Mouse (Mus musculus) CH12.LX (cell line): ENCODE measurements around the gene Zfp62. TPM values are rescaled to one million over a fixed set of nuclear protein-coding genes. Genes with fewer than 3 reads are reported as not detected.

Experiments
- DNase-seq: peaks from one replicate; pipeline ENCODE4 v3.0.0-alpha.2; 2013; ENCODE audit errors: extremely low read depth
- H3K27ac ChIP-seq: 2 replicates; pipeline ENCODE4 v1.5.1; 2012; ENCODE audit warnings: low read depth, mild to moderate bottlenecking, control low read depth, moderate library complexity; ENCODE audit not compliant: insufficient read depth
- H3K27me3 ChIP-seq: replicated peaks from 2 replicates; pipeline ENCODE3; 2012; ENCODE audit warnings: inconsistent platforms
- H3K36me3 ChIP-seq, 2 experiments: replicated peaks in 1 of 2; 2 replicates each; pipeline versions ENCODE3 to v1.6.1; 2012; ENCODE audit warnings: inconsistent platforms in 1 of 2, low read length in 1 of 2, mild to moderate bottlenecking in 1 of 2, mixed read lengths in 1 of 2, moderate library complexity in 1 of 2; ENCODE audit not compliant: control insufficient read depth in 1 of 2, insufficient read depth in 1 of 2
- H3K4me1 ChIP-seq, 2 experiments: 2 replicates each; pipeline ENCODE4 v1.6.1; 2012; ENCODE audit warnings: inconsistent platforms in 1 of 2, moderate library complexity in 1 of 2; ENCODE audit not compliant: insufficient read depth in 2 of 2, control insufficient read depth in 1 of 2
- H3K4me2 ChIP-seq: 2 replicates; pipeline ENCODE4 v1.6.1; 2012; ENCODE audit warnings: low read depth, mild to moderate bottlenecking, control low read depth; ENCODE audit not compliant: poor library complexity, insufficient read depth, severe bottlenecking
- H3K4me3 ChIP-seq, 3 experiments: fragments of 150-350 bp in 1 of 3; sonication (generic) in 1 of 3; replicated peaks in 1 of 3; 2 replicates each; pipeline versions ENCODE3 to v1.5.1; 2011 to 2012; ENCODE audit warnings: low read depth in 2 of 3, low read length in 2 of 3, mild to moderate bottlenecking in 2 of 3, moderate library complexity in 2 of 3, control low read depth in 1 of 3, improper control_type of control experiment in 1 of 3, inconsistent platforms in 1 of 3, mixed read lengths in 1 of 3; ENCODE audit not compliant: poor library complexity in 1 of 3
- H3K79me2 ChIP-seq: replicated peaks from 2 replicates; pipeline ENCODE4 v1.6.1; 2012; ENCODE audit warnings: mild to moderate bottlenecking, moderate library complexity; ENCODE audit not compliant: control insufficient read depth, poor library complexity, insufficient read depth, severe bottlenecking; ENCODE audit errors: extremely low read depth
- H3K9ac ChIP-seq: 2 replicates; pipeline ENCODE4 v1.6.1; 2012; ENCODE audit warnings: low read depth, mild to moderate bottlenecking, control low read depth, moderate library complexity; ENCODE audit not compliant: insufficient read depth
- H3K9me3 ChIP-seq: replicated peaks from 2 replicates; pipeline ENCODE3; 2012; ENCODE audit warnings: low read length, inconsistent platforms, mixed read lengths
- BHLHE40 ChIP-seq: IDR thresholded peaks from 2 replicates; pipeline ENCODE4 v1.6.1; 2011; ENCODE audit warnings: mild to moderate bottlenecking, low read depth, low read length, improper control_type of control experiment
- CHD1 ChIP-seq: IDR thresholded peaks from 2 replicates; pipeline ENCODE4 v1.6.1; 2012; ENCODE audit warnings: low read depth, low read length, improper control_type of control experiment, inconsistent platforms
- CHD2 ChIP-seq: IDR thresholded peaks from 2 replicates; pipeline ENCODE4 v1.6.1; 2011; ENCODE audit warnings: low read length, improper control_type of control experiment
- CTCF ChIP-seq, 2 experiments: IDR thresholded peaks in 1 of 2; conservative IDR thresholded peaks in 1 of 2; 2 replicates each; pipeline ENCODE4 v1.5.1; 2011 to 2012; ENCODE audit warnings: low read depth in 2 of 2, low read length in 2 of 2, improper control_type of control experiment in 1 of 2, inconsistent platforms in 1 of 2, mild to moderate bottlenecking in 1 of 2, moderate library complexity in 1 of 2
- E2F4 ChIP-seq: IDR thresholded peaks from 2 replicates; pipeline ENCODE4 v1.6.1; 2011; ENCODE audit warnings: low read depth, low read length, improper control_type of control experiment; ENCODE audit not compliant: insufficient replicate concordance
- ELF1 ChIP-seq: IDR thresholded peaks from 2 replicates; pipeline ENCODE4 v1.6.1; 2014; ENCODE audit warnings: low read depth, mild to moderate bottlenecking, inconsistent platforms, low read length, improper control_type of control experiment
- EP300 ChIP-seq: IDR thresholded peaks from 2 replicates; pipeline ENCODE4 v1.6.1; 2011; ENCODE audit warnings: low read length, improper control_type of control experiment
- ETS1 ChIP-seq: conservative IDR thresholded peaks from 2 replicates; pipeline ENCODE4 v1.6.1; 2012; ENCODE audit warnings: low read depth, mild to moderate bottlenecking, inconsistent platforms, low read length, improper control_type of control experiment, moderate library complexity
- GABPA ChIP-seq: IDR thresholded peaks from 2 replicates; pipeline ENCODE4 v1.6.1; 2012; ENCODE audit warnings: low read depth, low read length, improper control_type of control experiment, inconsistent platforms; ENCODE audit not compliant: insufficient replicate concordance
- HCFC1 ChIP-seq: IDR thresholded peaks from 2 replicates; pipeline ENCODE4 v1.6.1; 2012; ENCODE audit warnings: low read depth, mild to moderate bottlenecking, inconsistent platforms, low read length, improper control_type of control experiment
- IRF4 ChIP-seq: IDR thresholded peaks from 2 replicates; pipeline ENCODE4 v1.6.1; 2014; ENCODE audit warnings: low read depth, mild to moderate bottlenecking, inconsistent platforms, low read length, improper control_type of control experiment
- JUN ChIP-seq: IDR thresholded peaks from 2 replicates; pipeline ENCODE4 v1.6.1; 2011; ENCODE audit warnings: low read depth, mild to moderate bottlenecking, low read length, improper control_type of control experiment, moderate library complexity; ENCODE audit not compliant: insufficient read depth
- JUND ChIP-seq: conservative IDR thresholded peaks from 2 replicates; pipeline ENCODE4 v1.6.1; 2011; ENCODE audit warnings: low read depth, low read length, improper control_type of control experiment
- KAT2A ChIP-seq: IDR thresholded peaks from 2 replicates; pipeline ENCODE4 v1.6.1; 2012; ENCODE audit warnings: low read length, improper control_type of control experiment, inconsistent platforms; ENCODE audit not compliant: insufficient replicate concordance
- MAFK ChIP-seq: IDR thresholded peaks from 2 replicates; pipeline ENCODE4 v1.6.1; 2011; ENCODE audit warnings: low read length, improper control_type of control experiment; ENCODE audit not compliant: insufficient replicate concordance
- MAX ChIP-seq: IDR thresholded peaks from 2 replicates; pipeline ENCODE4 v1.6.1; 2011; ENCODE audit warnings: low read length, improper control_type of control experiment
- MAZ ChIP-seq: IDR thresholded peaks from 2 replicates; pipeline ENCODE4 v1.6.1; 2012; ENCODE audit warnings: low read depth, mild to moderate bottlenecking, inconsistent platforms, low read length, improper control_type of control experiment, moderate library complexity
- MEF2A ChIP-seq: IDR thresholded peaks from 2 replicates; pipeline ENCODE4 v1.6.1; 2014; ENCODE audit warnings: low read depth, mild to moderate bottlenecking, inconsistent platforms, low read length, improper control_type of control experiment, borderline replicate concordance
- MXI1 ChIP-seq: IDR thresholded peaks from 2 replicates; pipeline ENCODE4 v1.6.1; 2011; ENCODE audit warnings: mild to moderate bottlenecking, low read depth, low read length, improper control_type of control experiment
- MYC ChIP-seq: IDR thresholded peaks from 2 replicates; pipeline ENCODE4 v1.6.1; 2011; ENCODE audit warnings: low read depth, mild to moderate bottlenecking, improper control_type of control experiment, low read length
- NELFE ChIP-seq: IDR thresholded peaks from 2 replicates; pipeline ENCODE4 v1.6.1; 2011; ENCODE audit warnings: low read depth, low read length, improper control_type of control experiment
- NRF1 ChIP-seq: IDR thresholded peaks from 2 replicates; pipeline ENCODE4 v1.6.1; 2014; ENCODE audit warnings: low read depth, mild to moderate bottlenecking, inconsistent platforms, low read length, improper control_type of control experiment, moderate library complexity
- PAX5 ChIP-seq: IDR thresholded peaks from 2 replicates; pipeline ENCODE4 v1.6.1; 2012; ENCODE audit warnings: low read length, inconsistent platforms, mixed read lengths
- POLR2A ChIP-seq: IDR thresholded peaks from 2 replicates; pipeline ENCODE4 v1.6.1; 2011; ENCODE audit warnings: low read depth, mild to moderate bottlenecking, improper control_type of control experiment, low read length
- POLR2AphosphoS2 ChIP-seq: IDR thresholded peaks from 2 replicates; pipeline ENCODE4 v1.6.1; 2011; ENCODE audit warnings: low read depth, low read length, improper control_type of control experiment
- RAD21 ChIP-seq: IDR thresholded peaks from 2 replicates; pipeline ENCODE4 v1.6.1; 2011; ENCODE audit warnings: low read depth, mild to moderate bottlenecking, low read length, improper control_type of control experiment, moderate library complexity
- RCOR1 ChIP-seq: conservative IDR thresholded peaks from 2 replicates; pipeline ENCODE4 v1.6.1; 2012; ENCODE audit warnings: low read depth, mild to moderate bottlenecking, inconsistent platforms, low read length, improper control_type of control experiment
- SIN3A ChIP-seq: IDR thresholded peaks from 2 replicates; pipeline ENCODE4 v1.6.1; 2012; ENCODE audit warnings: low read length, improper control_type of control experiment, inconsistent platforms
- SMC3 ChIP-seq: IDR thresholded peaks from 2 replicates; pipeline ENCODE4 v1.6.1; 2011; ENCODE audit warnings: low read depth, low read length, improper control_type of control experiment
- TBP ChIP-seq: conservative IDR thresholded peaks from 2 replicates; pipeline ENCODE4 v1.6.1; 2011; ENCODE audit warnings: low read depth, low read length, improper control_type of control experiment
- TCF12 ChIP-seq: IDR thresholded peaks from 2 replicates; pipeline ENCODE4 v1.6.1; 2014; ENCODE audit warnings: low read depth, mild to moderate bottlenecking, inconsistent platforms, low read length, improper control_type of control experiment
- UBTF ChIP-seq: IDR thresholded peaks from 2 replicates; pipeline ENCODE4 v1.6.1; 2012; ENCODE audit warnings: low read depth, mild to moderate bottlenecking, inconsistent platforms, low read length, improper control_type of control experiment, moderate library complexity
- USF1 ChIP-seq: IDR thresholded peaks from 2 replicates; pipeline ENCODE4 v1.6.1; 2014; ENCODE audit warnings: low read depth, mild to moderate bottlenecking, inconsistent platforms, low read length, improper control_type of control experiment
- USF2 ChIP-seq: conservative IDR thresholded peaks from 2 replicates; pipeline ENCODE4 v1.6.1; 2011; ENCODE audit warnings: low read depth, low read length, improper control_type of control experiment
- ZC3H11A ChIP-seq: IDR thresholded peaks from 2 replicates; pipeline ENCODE4 v1.6.1; 2012; ENCODE audit warnings: low read depth, mild to moderate bottlenecking, inconsistent platforms, low read length, improper control_type of control experiment
- ZKSCAN1 ChIP-seq: IDR thresholded peaks from 2 replicates; pipeline ENCODE4 v1.6.1; 2012; ENCODE audit warnings: low read depth, inconsistent platforms, low read length, improper control_type of control experiment, borderline replicate concordance
- ZMIZ1 ChIP-seq: IDR thresholded peaks from 2 replicates; pipeline ENCODE4 v1.6.1; 2012; ENCODE audit warnings: low read depth, mild to moderate bottlenecking, inconsistent platforms, low read length, improper control_type of control experiment
- ZNF384 ChIP-seq: IDR thresholded peaks from 2 replicates; pipeline ENCODE4 v1.6.1; 2012; ENCODE audit warnings: low read depth, low read length, improper control_type of control experiment, inconsistent platforms
- dilution Hi-C: fragments of 300-500 bp; cut with MboI; formaldehyde crosslinking; loops from 2 replicates; pipeline ENCODE4 v1.14.3; 2020; ENCODE audit warnings: low sequenced_read_pairs; ENCODE audit not compliant: extremely low pct_unique_long_range_greater_than_20kb, extremely low pct_ligation_motif_present
- in situ Hi-C: fragments of 300-500 bp; cut with MboI; formaldehyde crosslinking; loops from 3 replicates; pipeline ENCODE4 v1.14.3; 2019; ENCODE audit warnings: low sequenced_read_pairs, low pct_ligation_motif_present, low pct_unique_long_range_greater_than_20kb, mixed read lengths
- polyA plus RNA-seq: library from polyadenylated mRNA; unstranded; fragments of >175 nt; gene quantifications from 2 replicates; pipeline ENCODE4 v1.2.1, GENCODE M21; 2012; ENCODE audit warnings: low read depth; ENCODE audit not compliant: insufficient read length
- total RNA-seq, 2 experiments: library from RNA; depleted of rRNA; stranded (reverse); fragments of 300-350 nt in 1 of 2; fragments of >200 nt in 1 of 2; gene quantifications; 2 replicates each; pipeline ENCODE4 v1.2.3; 2012 to 2014

Zfp62 gene
- total and polyA plus RNA-seq, 3 experiments, result 22.6 to 38.7 (median 25.3) TPM

DNA sequence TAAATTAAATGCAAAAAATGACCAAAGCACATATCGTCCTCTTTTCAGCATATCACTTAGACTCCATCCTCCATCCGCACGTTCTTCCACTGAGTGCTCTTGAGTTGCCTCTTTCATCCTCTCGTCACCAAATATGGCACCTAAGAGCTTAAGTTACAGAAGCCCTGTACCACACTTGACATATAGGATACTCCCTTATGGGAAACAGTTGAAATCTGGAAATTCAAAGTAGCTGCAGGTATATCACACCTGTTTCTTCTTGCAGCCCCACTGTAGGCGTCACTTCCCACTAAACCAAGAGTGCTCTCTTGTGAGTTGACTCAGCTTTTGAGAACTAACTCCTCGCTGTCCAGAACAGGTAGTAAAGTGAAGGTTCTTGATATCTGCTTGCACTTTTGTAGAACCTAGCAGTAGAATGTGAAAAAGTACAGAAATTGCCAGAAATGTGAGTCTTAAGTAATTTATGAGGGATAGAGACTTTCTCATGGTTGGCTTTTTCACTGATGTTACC lies 2.0 kb downstream of the Zfp62 start:
- H3K27me3 ChIP-seq, result no peaks in the 10 kb centered on the region
- H3K4me2 ChIP-seq, result peak overlapping the region; percentile 97
- peaks cover 5 to 69% of the 10 kb centered on the region in 2 experiments for H3K4me1 ChIP-seq
- peak overlapping the region; percentile 33 to 71 (median 63) for H3K4me3 ChIP-seq
- in situ Hi-C loops (no loop called here), dilution Hi-C loops (no loop called here)
- peak; percentile 44 for DNase-seq
- peak; percentile 84 for TF ChIP-seq EP300
- TF ChIP-seq NRF1, result no peak
- no peak for TF ChIP-seq MAX
- TF ChIP-seq PAX5, result no peak
- TF ChIP-seq RAD21, result no peak
- no peak for TF ChIP-seq KAT2A
- TF ChIP-seq MYC, result 0 out of 2 replicates have a peak, but pooled peaks have one; percentile 46
- TF ChIP-seq MXI1, result no peak
- peak; percentile 80 for TF ChIP-seq IRF4
- TF ChIP-seq CHD2, result no peak
- peak; percentile 57; the same call in 1 of the 2 replicates for TF ChIP-seq MAFK
- TF ChIP-seq UBTF, result no peak
- no peak for TF ChIP-seq E2F4
- TF ChIP-seq JUND, result peak; percentile 72
- TF ChIP-seq ZC3H11A, result no peak
- TF ChIP-seq TBP, result 0 out of 2 replicates have a peak, but pooled peaks have one; percentile 24
- 0 out of 2 replicates have a peak, but pooled peaks have one; percentile 13 for TF ChIP-seq SIN3A
- no peak; the same call in 1 of the 2 replicates for TF ChIP-seq SMC3
- peak; percentile 29; the same call in 1 of the 2 replicates for TF ChIP-seq TCF12
- TF ChIP-seq MAZ, result no peak
- TF ChIP-seq ZNF384, result no peak
- no peak for TF ChIP-seq ZKSCAN1
- no peak for TF ChIP-seq MEF2A
- no peak for TF ChIP-seq ZMIZ1
- TF ChIP-seq USF1, result no peak
- no peak; the same call in none of the 2 replicates for TF ChIP-seq CHD1
- no peak for TF ChIP-seq POLR2A
- TF ChIP-seq USF2, result no peak
- TF ChIP-seq GABPA, result no peak
- TF ChIP-seq HCFC1, result no peak
- peak; percentile 61 for TF ChIP-seq BHLHE40
- no peak for TF ChIP-seq ELF1
- TF ChIP-seq JUN, result no peak
- TF ChIP-seq RCOR1, result no peak; the same call in 1 of the 2 replicates
- no peak for TF ChIP-seq NELFE
- TF ChIP-seq CTCF (conservative IDR thresholded peaks at IDR 0.05 in 1 of 2, IDR thresholded peaks at IDR 0.05 in 1 of 2; ENCODE audit: low read depth in 2 of 2, low read length in 2 of 2), result no peak
- no peak for TF ChIP-seq POLR2AphosphoS2
- no peak; the same call in 1 of the 2 replicates for TF ChIP-seq ETS1
- H3K27ac ChIP-seq, result 0 out of 2 replicates have a peak overlapping the region, but pooled peaks have one; percentile 11
- H3K9me3 ChIP-seq, result no peaks in the 10 kb centered on the region
- peak overlapping the region; percentile 95 for H3K9ac ChIP-seq
- peaks cover 8 to 25% of the 10 kb centered on the region in 2 experiments for H3K36me3 ChIP-seq
- H3K79me2 ChIP-seq, result peaks cover 41% of the 10 kb centered on the region
